Mouse (Mus musculus): Measurements from ENCODE around the gene Dntt.

DNA sequence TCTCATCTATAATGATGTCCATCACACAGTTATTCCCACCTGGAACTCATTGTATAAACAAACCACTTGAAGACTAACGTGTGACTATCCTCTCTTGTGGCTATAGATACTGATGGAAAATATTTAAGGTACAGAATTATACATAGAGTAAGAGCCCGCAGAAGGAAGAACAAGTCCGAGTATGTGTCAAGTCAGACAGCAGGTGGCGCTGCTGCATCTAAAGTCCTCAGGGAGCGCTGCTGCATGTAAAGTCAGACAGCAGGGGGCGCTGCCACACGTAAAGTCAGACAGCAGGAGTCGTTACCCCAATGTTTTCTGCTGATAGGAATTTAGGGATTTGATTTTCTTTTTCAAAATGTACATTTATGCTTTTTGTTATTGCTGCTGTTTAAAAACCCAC is 42.4 kb downstream of the Dntt start:
- TF ChIP-seq HCFC1 (IDR thresholded peaks at IDR 0.05; ENCODE audit: borderline replicate concordance, insufficient read depth, low read length) (no peak), CHD2 (IDR thresholded peaks at IDR 0.05; ENCODE audit: low read depth, low read length) (no peak), ZNF384 (IDR thresholded peaks at IDR 0.05; ENCODE audit: low read depth, low read length) (no peak)
